Mouse (Mus musculus): Measurements from ENCODE around the gene Dnajb13. TPM values are rescaled to one million over a fixed set of nuclear protein-coding genes. Genes with fewer than 3 reads are reported as not detected.

The Dnajb13 gene
- polyA plus RNA-seq, 1 experiment = 15.2 TPM

DNA sequence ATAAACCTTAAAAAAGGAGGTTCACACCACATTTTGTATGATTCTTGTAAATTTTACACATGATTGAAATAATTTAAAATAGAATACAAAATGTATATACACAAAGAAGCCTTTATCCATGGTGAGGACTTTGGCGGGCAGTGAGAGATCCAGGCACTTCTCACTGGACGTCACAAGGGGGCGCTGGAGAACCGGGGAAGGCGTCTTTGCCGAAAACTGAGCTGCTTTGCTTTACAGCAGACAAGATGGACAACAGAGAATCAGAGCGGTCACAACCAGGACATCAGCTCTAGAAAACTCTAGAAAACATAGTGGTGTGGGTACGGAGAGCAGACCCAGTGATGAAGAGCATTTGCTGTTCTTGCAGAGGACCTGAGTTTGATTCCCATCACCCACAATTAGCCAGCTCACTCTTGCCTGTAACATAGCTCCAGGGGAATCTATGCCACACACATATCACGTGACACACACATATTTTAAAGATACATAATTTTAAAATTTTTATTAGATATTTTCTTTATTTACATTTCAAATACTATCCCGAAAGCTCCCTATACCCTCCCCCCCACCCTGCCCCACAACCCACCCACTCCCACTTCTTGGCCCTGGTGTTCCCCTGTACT lies 6.0 kb upstream of the Dnajb13 start:
- H3K4me1 ChIP-seq (ENCODE audit: control insufficient read depth, insufficient read depth, low read length) = no peaks in the 10 kb centered on the region
- no peak overlapping the region for H3K4me3 ChIP-seq (replicated peaks; ENCODE audit: extremely low read depth, low read depth, low read length)
- peak; percentile 85 for DNase-seq
- WGBS = 16% methylated on average over 10 of the region's 10 CpGs
- TF ChIP-seq POLR2A (IDR thresholded peaks at IDR 0.05; ENCODE audit: borderline replicate concordance, extremely low read depth, low read depth, low read length) (no peak), CTCF (IDR thresholded peaks at IDR 0.05; ENCODE audit: insufficient read depth, low read length) (peak; percentile 92)

DNA sequence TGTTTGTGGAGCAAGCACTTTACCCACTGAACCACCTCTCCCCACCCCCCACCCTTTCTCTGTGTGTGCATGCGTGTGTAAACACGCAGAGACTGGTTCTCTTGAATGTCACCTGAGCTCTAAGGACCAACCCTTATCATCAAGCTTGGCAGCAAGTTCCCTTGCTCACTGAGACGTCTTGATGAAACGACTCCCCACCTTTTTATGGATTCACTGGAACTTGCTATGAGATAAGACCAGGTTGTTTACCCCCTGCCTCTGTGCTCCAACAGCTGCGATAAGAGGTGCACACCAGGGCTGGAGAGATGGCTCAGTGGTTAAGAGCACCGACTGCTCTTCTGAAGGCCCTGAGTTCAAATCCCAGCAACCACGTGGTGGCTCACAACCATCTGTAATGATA lies 5.4 kb upstream of the Dnajb13 start:
- no peak for TF ChIP-seq POLR2A (IDR thresholded peaks at IDR 0.05; ENCODE audit: borderline replicate concordance, extremely low read depth, low read depth, low read length)
- TF ChIP-seq CTCF (IDR thresholded peaks at IDR 0.05; ENCODE audit: insufficient read depth, low read length) = no peak
- no peak for DNase-seq
- 42% methylated on average over 7 of the region's 7 CpGs for WGBS
- Histone ChIP-seq H3K4me3 (replicated peaks; ENCODE audit: extremely low read depth, low read depth, low read length) (no peak overlapping the region), H3K4me1 (ENCODE audit: control insufficient read depth, insufficient read depth, low read length) (no peaks in the 10 kb centered on the region)

DNA sequence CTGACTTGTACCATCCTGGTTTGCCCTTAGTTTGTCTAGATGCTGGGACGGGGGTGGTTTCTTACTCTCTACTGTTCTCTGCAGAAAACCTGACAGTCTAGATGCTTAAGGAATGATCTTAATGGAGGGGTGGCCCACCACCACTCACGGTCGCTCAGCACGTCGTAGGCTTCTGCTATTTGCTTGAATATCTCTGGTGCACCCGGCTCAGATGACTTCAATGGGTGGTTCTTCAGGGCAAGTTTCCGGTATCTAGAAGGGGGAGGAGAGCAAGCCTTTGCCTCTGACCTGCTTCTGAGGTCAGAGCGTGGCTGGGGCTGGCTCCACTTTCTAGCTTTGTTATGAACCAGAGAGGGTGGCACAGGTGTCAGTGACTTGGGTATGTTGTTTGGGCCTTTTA lies 3.2 kb downstream of the Dnajb13 start:
- no peak overlapping the region for H3K4me3 ChIP-seq (replicated peaks; ENCODE audit: extremely low read depth, low read depth, low read length)
- 61% methylated on average over 8 of the region's 8 CpGs for WGBS
- no peak for TF ChIP-seq POLR2A (IDR thresholded peaks at IDR 0.05; ENCODE audit: borderline replicate concordance, extremely low read depth, low read depth, low read length)
- TF ChIP-seq CTCF (IDR thresholded peaks at IDR 0.05; ENCODE audit: insufficient read depth, low read length) = no peak
- no peak for DNase-seq
- no peaks in the 10 kb centered on the region for H3K4me1 ChIP-seq (ENCODE audit: control insufficient read depth, insufficient read depth, low read length)

DNA sequence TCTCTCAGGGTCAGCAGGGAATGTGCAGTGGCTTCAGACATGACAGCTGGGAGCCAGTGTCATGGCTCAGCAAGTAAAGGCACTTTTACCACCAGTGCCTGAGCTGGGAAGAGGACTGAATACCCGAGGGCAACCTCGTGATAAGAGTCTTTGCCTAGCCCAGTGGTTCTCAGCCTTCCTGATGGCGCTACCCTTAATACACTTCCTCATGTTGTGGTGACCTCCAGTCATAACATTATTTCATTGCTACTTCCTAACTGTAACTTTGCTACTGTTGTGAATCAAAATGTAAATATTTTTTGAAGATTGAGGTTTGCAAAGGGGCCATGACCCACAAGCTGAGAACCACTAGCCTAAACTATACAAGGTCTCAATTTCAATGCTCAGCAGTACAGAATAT lies 6.1 kb downstream of the Dnajb13 start:
- TF ChIP-seq POLR2A (IDR thresholded peaks at IDR 0.05; ENCODE audit: borderline replicate concordance, extremely low read depth, low read depth, low read length) = no peak
- TF ChIP-seq CTCF (IDR thresholded peaks at IDR 0.05; ENCODE audit: insufficient read depth, low read length) = no peak
- peaks cover 4% of the 10 kb centered on the region; the same call in 1 of the 2 replicates for H3K4me1 ChIP-seq (ENCODE audit: control insufficient read depth, insufficient read depth, low read length)
- no peak for DNase-seq
- 37% methylated on average over 3 of the region's 3 CpGs for WGBS
- H3K4me3 ChIP-seq (replicated peaks; ENCODE audit: extremely low read depth, low read depth, low read length) = no peak overlapping the region

DNA sequence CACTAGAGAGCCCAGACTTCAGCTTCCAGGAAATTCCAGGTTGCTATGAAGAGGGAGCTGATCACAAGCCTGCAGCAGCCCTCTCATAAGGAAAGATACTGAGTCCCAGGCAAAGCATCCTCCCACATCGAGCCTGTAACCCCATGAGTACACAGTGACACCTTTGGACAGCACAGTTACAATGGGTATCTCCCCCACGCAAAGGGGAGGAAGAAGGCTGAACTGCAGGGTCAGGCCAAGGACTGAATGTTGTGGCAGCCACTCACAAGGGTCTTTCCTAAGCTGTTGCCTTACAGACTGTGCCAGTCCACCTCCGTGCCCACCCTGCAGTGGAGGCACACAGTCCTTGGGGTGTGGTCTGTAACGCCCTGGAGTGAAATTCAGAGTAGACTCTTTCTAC lies 8.3 kb downstream of the Dnajb13 start:
- peaks cover 10% of the 10 kb centered on the region; the same call in 1 of the 2 replicates for H3K4me1 ChIP-seq (ENCODE audit: control insufficient read depth, insufficient read depth, low read length)
- no peak for TF ChIP-seq CTCF (IDR thresholded peaks at IDR 0.05; ENCODE audit: insufficient read depth, low read length)
- TF ChIP-seq POLR2A (IDR thresholded peaks at IDR 0.05; ENCODE audit: borderline replicate concordance, extremely low read depth, low read depth, low read length) = no peak
- no peak for DNase-seq
- WGBS = 58% methylated on average over 4 of the region's 4 CpGs
- no peak overlapping the region for H3K4me3 ChIP-seq (replicated peaks; ENCODE audit: extremely low read depth, low read depth, low read length)

DNA sequence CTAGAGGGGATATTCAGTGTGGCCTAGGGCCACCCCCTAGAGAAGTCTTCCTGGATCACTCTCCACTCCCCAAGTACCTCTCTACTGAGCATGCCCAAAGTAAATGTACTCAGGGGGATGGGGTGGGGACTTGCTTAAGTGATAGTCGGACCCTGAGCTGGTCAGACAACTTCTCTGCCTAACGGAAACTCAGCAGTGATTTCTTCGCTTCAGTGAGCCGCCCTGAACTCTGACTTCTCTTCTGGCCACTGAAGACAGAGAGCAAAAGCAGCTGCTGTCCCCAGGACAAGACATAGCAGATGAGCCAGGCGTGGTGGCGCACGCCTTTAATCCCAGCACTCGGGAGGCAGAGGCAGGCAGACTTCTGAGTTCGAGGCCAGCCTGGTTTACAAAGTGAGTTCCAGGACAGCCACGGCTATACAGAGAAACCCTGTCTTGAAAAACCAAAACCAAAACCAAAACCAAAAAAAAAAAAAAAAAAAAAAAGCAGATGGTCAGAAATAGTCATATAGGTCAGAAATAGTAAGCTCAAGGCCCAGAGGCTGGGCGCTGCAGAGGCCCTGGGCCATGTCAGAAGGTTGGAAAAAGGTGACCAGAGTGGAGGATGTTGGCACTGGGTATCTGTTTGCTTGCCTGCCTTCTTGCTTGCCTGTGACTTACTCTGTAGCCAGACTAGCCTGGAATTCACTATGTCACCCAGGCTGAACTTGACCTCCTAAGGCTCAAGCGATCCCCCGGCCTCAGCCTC lies 9.8 kb downstream of the Dnajb13 start:
- DNase-seq = no peak
- Histone ChIP-seq H3K4me1 (ENCODE audit: control insufficient read depth, insufficient read depth, low read length) (peaks cover 10% of the 10 kb centered on the region; the same call in 1 of the 2 replicates), H3K4me3 (replicated peaks; ENCODE audit: extremely low read depth, low read depth, low read length) (no peak overlapping the region)
- 64% methylated on average over 13 of the region's 13 CpGs for WGBS
- TF ChIP-seq POLR2A (IDR thresholded peaks at IDR 0.05; ENCODE audit: borderline replicate concordance, extremely low read depth, low read depth, low read length) = 0 out of 2 replicates have a peak, but pooled peaks have one; percentile 6
- no peak for TF ChIP-seq CTCF (IDR thresholded peaks at IDR 0.05; ENCODE audit: insufficient read depth, low read length)

DNA sequence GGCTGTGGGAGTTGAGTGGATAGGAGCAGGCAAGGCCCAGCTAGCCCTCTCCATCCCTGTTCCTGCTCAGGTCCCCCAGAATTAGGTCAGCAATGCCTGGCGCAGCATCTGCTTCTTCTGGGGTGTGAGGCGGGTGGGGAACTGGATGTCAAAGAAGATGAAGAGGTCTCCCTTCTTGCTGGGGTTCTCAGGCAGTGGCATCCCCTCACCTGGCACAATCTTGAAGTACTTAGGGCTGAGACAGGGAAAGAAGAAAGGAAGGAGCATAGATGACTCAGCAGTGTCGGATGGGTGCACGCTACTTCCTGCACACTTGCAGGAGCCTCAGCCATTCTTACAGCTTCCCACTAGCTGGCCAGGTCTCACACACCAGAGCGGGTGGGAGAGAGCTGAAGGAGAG lies 11.7 kb downstream of the Dnajb13 start:
- no peak for DNase-seq
- H3K4me3 ChIP-seq (replicated peaks; ENCODE audit: extremely low read depth, low read depth, low read length) = no peak overlapping the region
- peaks cover 10% of the 10 kb centered on the region; the same call in 1 of the 2 replicates for H3K4me1 ChIP-seq (ENCODE audit: control insufficient read depth, insufficient read depth, low read length)
- TF ChIP-seq CTCF (IDR thresholded peaks at IDR 0.05; ENCODE audit: insufficient read depth, low read length) (no peak), POLR2A (IDR thresholded peaks at IDR 0.05; ENCODE audit: borderline replicate concordance, extremely low read depth, low read depth, low read length) (peak; percentile 47; the same call in 1 of the 2 replicates)
- 48% methylated on average over 5 of the region's 5 CpGs for WGBS

DNA sequence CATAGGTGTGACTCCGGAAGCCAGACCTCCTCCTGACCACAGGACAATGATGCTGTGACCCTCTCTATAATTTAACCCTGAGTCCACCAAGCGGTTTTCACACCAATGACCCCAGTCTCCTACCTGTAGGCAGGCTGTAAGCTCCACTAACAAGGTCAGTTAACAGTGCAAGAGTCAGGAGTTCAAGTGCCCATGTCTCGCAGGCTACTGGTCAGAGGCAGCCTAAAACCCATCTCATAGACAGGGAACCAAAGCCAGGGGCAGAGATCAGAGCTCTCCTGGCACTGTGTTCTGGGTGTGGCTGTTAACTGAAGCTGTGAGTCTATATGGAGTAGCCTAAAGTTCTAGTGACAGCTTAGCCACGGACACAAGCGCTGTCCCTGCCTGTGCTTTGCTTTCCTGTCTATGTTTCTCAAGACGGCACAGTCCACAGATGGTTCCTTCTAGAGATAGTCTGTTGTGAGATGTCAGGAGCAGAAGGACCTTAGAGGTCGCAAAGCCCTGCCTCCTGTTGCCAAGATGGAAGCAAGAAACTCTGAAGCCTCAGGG lies 12.3 kb downstream of the Dnajb13 start:
- no peak for DNase-seq
- Histone ChIP-seq H3K4me1 (ENCODE audit: control insufficient read depth, insufficient read depth, low read length) (peaks cover 10% of the 10 kb centered on the region; the same call in 1 of the 2 replicates), H3K4me3 (replicated peaks; ENCODE audit: extremely low read depth, low read depth, low read length) (no peak overlapping the region)
- 48% methylated on average over 7 of the region's 7 CpGs for WGBS
- TF ChIP-seq POLR2A (IDR thresholded peaks at IDR 0.05; ENCODE audit: borderline replicate concordance, extremely low read depth, low read depth, low read length) = peak; percentile 44; the same call in 1 of the 2 replicates
- no peak for TF ChIP-seq CTCF (IDR thresholded peaks at IDR 0.05; ENCODE audit: insufficient read depth, low read length)

DNA sequence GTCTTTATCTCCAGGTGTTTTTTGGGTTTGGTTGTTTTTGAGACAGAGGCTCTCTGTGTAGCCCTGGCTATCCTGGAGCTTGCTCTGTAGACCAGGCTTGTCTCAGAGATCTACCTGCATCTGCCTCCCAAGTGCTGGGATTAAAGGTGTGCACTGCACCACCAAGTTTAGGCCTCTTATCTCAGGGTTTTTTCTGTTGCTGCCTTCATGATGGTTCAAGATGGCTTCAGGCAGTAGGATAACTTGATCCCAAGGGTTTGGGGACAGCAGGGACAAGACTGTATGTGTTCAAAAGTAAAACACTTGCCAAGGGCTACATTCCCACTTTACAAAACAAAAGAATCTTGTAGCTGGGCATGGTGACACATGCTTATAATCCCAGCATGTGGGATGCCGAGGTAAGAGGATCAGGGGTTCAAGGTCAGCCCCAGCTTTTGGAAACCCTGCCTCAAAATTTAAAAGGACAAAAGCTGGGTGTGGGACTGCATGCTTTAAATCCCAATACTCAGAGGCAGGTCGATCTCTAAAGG lies 12.9 kb downstream of the Dnajb13 start:
- no peak overlapping the region for H3K4me3 ChIP-seq (replicated peaks; ENCODE audit: extremely low read depth, low read depth, low read length)
- WGBS = 34% methylated on average over 2 of the region's 2 CpGs
- TF ChIP-seq CTCF (IDR thresholded peaks at IDR 0.05; ENCODE audit: insufficient read depth, low read length) (no peak), POLR2A (IDR thresholded peaks at IDR 0.05; ENCODE audit: borderline replicate concordance, extremely low read depth, low read depth, low read length) (no peak)
- H3K4me1 ChIP-seq (ENCODE audit: control insufficient read depth, insufficient read depth, low read length) = peaks cover 13% of the 10 kb centered on the region; the same call in 1 of the 2 replicates
- no peak for DNase-seq

All from lung, adult 2 months (tissue).